Mouse (Mus musculus) cortical plate, adult 2 months (tissue): ENCODE measurements around the gene Sox6.

Source experiments
- CTCF ChIP-seq: fragments of 200-500 bp; IDR thresholded peaks from 2 replicates; pipeline ENCODE4 v1.5.1; 2011; ENCODE audit warnings: mild to moderate bottlenecking, control low read depth, low read length; ENCODE audit not compliant: insufficient read depth; ENCODE audit errors: extremely low read depth
- POLR2A ChIP-seq: fragments of 200-500 bp; IDR thresholded peaks from 2 replicates; pipeline ENCODE4 v1.6.1; 2011; ENCODE audit warnings: mild to moderate bottlenecking, low read length, control low read depth; ENCODE audit not compliant: insufficient read depth; ENCODE audit errors: extremely low read depth

DNA sequence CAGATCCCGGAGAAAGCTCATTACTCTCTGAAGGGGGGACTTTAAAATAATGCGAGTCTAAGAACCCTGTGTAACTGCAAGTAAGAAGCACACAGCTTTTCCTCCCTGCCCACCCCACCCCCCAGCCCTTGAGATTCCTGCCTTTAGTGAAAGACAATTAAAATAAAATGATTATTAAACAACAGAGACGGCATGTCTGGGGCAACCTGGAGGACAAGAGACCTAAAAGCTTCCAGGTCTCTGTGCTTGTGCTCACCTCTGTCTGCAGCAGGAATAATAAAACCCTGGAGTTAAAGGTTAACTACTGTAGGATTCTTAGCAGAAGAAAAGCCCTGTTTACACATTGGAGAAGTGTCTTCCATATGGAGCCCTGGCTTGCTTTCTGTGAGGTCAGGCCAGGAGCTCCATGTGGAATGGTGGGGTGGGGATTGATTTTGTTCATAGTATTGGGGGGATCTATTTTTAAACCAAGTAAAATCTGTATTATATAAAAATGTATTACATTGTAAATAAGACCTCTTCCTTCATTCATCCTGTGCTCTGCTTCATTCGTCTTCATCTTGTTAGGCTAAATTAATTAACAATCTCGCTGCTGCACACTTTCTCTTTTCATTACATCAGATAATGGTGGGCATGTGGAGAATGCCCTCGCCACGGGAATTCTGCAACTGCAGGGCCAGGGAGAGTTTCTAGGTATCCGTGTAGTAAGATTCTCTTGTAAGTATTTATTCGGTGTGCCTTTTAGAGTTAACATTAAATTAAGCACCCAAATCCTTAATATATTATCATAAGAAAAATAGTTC is 171.7 kb downstream of the Sox6 start:
- TF ChIP-seq CTCF (no peak), POLR2A (no peak)
